Mouse (Mus musculus) spleen, adult 2 months (tissue): ENCODE data around the gene Golga5.
"Not testable (repeated sequence)": the region's sequence is repeated elsewhere in the genome, so short reads cannot be mapped to it uniquely, and the experiment has no call there.

ENCODE experiments used
- CTCF ChIP-seq: fragments of 200-500 bp; IDR thresholded peaks from 2 replicates; pipeline ENCODE4 v1.5.1; 2011; ENCODE audit warnings: mild to moderate bottlenecking, inconsistent platforms; ENCODE audit not compliant: insufficient read depth, insufficient read length, insufficient replicate concordance; ENCODE audit errors: extremely low read depth
- POLR2A ChIP-seq: fragments of 200-500 bp; IDR thresholded peaks from 2 replicates; pipeline ENCODE4 v1.6.1; 2011; ENCODE audit warnings: low read depth, low read length, inconsistent platforms

GRCm38 (mm10) chr12:102495754-102496153 lies 26.8 kb downstream of the Golga5 start:
- not testable (repeated sequence) for TF ChIP-seq CTCF, POLR2A
